Mouse (Mus musculus): ENCODE results near the gene Ppm1l. TPM values are rescaled to one million over a fixed set of nuclear protein-coding genes. Genes with fewer than 3 reads are reported as not detected.
A peak's percentile ranks its signal among the peaks of the same experiment; 100 is the strongest.

The Ppm1l gene
- total RNA-seq, 2 experiments from 2014 or later = 11.1 to 13.0 TPM

- no peak for DNase-seq
Observed at GRCm38 (mm10) chr3:69333819-69334218, 17.2 kb downstream of the Ppm1l start.

DNA sequence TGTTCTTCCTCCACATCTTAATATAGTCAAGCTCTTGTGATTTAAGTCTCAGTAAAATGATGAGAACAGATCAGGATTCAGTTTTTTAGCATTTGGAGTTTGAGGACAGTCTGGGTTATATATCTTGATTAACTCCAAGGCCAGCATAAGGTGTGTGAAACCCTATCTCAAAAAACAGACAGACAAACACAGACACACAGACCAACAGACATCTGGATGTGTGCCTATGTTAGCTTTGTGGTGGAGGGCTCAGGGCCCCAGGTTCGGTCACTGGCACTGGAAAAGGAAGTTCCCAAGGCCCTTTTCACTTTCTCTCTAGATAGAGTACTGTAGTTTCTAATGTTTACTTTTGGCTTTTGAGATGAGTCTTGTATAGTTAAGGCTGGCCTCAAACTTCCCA, 23.8 kb downstream of the Ppm1l start:
- no peak for DNase-seq

- DNase-seq = no peak
Observed at GRCm38 (mm10) chr3:69340971-69341370, 24.3 kb downstream of the Ppm1l start.

DNA sequence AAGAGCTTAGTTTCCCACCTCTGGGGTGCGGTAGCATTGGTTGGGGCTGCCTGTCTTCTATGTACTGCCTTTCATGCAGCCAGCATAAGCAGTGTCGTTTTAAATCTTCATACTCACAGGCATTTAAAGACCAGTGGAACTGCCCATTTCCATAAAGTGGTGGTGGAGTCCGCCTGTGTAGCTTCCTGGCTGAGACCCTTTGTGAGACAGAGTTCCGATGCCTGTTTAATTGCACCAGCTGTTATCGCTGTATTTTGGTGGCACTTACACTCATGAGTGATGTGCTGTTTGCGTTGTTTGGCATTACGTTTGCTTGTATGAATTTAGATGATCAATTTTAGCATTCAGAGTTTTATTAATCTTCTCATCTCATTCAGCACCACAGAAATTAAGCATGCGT, 24.9 kb downstream of the Ppm1l start:
- DNase-seq = no peak

DNA sequence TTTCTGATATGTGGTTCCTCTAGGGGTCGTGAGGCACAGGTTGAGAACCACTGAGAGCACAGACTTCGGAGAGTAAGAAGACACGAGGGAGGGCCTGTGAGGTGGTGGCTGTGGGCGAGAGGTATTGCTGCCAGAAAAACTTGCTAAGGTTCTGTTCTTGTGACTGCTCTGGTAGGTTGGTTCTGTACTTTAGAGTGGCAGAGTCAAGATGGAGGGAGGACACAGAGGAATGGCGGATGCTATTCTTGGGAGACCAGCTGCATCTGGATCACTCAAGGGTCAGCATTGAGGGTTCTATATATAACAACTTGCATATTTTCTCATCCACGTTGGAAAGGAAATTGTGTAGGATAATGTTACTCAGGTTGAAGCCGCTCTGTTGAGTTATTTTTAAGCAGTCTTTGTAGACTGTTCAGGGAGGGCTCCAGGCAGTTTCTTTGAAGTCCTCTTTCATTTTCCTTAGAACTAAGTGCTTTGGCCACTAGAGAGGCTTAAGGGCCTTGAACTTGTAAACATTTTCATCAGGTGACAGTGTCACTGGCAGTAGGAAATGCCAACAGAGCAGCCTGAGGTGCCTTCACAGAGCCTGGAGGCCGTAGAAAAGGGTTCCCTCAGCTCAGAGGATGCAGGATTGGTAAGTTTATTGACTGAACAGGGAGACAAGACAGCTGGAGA, 25.7 kb downstream of the Ppm1l start:
- DNase-seq = no peak

DNA sequence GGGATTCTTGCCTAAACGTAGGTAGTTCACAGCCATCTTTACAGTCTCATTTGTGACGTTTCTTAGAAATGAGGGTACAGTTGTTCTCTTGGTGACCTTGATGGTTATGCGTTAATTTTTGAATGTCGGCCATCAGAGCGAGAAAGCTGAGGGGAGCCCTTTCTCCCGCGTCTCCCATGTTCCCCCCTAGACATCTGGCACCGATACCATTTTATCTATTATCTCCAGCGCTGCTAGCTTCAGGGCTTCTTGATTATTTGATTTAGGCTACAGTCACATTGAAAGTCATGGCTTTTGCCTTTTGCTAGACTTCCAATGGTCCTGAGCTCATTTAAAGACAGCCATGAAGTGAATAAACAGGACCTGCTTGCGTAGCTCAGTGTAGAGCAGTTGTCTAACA, 26.5 kb downstream of the Ppm1l start:
- DNase-seq = no peak

GRCm38 (mm10) chr3:69346514-69346913, 29.9 kb downstream of the Ppm1l start:
- DNase-seq = no peak

DNA sequence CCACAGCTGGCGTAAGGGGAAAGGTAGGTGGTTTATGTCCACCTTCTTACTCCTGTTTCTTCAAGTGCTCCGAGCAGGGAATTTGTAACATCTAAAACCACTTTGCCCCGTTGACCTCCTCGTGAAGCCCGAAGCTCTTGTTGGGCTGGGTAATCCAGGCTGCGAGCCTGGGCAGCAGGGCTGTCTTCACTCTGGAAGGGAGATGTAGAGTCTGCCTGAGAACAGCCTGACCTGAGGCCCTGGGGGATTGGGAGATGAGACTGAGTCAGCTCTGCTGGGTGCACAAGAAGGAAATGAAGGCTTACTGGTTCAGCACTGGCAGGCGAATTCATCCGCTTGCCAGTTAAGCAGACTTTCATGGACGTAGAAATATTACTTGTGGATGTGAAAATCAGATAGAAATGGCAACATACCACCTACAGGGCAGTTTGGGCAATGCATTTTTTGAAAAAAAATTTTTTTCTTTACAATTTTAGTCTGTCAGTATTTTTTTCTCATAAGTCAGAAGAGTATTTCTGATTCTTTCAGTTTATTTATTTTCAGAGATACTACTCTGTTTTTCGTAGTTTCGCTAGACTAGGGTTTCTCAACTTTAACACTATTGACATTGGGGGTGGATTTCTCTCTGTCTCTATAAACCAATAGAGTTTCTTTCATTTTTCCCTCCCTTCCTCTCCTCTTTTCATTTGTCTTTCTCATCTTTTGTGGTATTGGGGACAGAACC, 31.7 kb downstream of the Ppm1l start:
- no peak for DNase-seq

- no peak for DNase-seq
Observed at GRCm38 (mm10) chr3:69348921-69349237, 32.2 kb downstream of the Ppm1l start.

DNA sequence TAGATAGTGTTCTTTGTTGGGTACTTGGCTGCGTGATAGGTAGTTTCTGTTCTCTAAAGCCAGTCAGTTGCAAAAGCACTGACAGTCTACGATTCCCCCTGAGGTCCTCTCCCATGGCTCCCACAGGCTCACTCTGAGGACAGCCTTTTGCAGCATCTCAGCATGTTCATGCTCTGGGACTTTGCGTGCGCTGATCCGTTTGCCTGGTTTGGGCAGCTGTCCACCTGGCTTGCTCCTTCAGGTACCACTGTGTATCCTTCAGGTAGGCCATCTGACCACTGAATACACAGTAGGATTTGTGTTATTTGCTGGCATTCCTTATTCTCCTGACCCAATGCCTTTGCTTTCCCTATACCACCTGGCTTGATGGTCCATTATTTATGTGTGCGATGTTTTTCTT, 33.3 kb downstream of the Ppm1l start:
- no peak for DNase-seq

DNA sequence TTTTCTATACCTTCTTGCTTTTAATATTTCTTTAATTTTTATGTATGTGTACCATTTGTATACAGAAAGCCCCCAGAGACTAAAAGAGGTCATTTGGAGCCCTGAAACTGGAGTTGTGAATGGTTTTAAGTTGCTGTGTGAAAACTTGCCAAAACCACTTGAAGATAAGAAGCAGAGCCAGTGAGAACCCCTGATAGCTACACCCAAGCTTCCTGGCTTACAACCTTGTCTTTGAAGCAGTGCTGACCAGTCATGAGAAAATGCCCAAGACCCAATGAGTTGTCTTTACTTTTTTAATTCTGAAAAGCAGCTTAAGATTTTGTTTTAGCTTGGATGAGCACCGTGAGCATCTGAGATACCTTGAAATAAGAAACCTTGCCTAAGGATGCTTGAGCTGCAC, 35.5 kb downstream of the Ppm1l start:
- no peak for DNase-seq

- no peak for DNase-seq
Observed at GRCm38 (mm10) chr3:69354681-69355080, 38.0 kb downstream of the Ppm1l start.

GRCm38 (mm10) chr3:69356078-69356665, 39.5 kb downstream of the Ppm1l start:
- no peak for DNase-seq

DNA sequence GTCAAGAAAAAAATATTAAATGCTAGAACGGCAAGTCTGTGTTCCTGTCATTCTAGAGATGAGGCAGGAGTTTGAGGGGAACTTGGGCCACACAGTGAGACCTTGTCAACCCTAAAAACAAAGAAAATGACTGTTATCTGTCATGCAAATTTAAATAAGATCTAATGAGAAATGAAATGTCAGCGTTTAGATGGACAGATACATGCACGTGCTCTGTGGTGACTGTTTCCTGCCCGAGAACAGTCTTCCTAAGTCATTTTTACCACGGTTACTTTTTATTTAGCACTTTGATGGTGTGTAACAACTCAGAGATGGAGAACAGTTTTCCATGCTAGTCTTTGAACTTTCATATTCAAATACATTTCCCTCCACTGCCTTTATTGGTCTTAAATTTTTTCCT, 40.1 kb downstream of the Ppm1l start:
- no peak for DNase-seq

DNA sequence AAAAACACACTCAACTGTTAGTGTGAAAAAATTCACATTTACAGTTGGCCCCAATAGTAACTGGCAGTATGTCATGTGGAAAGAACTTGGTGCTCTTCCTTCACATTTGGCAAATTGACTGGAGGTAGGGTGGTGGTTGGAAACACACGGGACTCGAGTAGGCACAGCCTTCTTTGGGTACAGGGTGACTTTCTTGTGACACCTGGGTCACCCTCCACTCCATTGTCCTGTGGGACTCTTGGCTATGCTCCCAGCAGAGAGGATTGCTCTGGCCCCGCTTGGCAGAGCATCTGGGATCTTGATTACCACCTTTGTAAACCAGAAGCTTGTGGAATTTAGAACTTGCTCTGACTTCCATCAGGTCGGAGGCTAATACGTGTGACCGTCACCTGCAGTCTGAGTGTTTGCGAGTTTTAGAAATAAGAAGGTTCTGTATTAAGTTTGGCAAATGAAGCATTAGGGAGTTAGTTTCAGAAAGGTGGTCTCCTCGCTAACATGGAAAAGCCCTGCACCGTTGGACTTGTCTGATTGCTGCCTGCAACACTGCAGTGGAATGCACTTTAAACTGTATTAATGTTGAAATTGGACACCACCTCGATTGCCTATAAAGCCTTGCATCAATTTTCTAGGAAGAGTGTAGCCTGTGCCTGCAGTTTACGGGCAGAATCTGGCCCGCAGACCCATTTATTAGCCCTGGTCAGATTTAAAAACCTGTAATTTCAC, 41.4 kb downstream of the Ppm1l start:
- no peak for DNase-seq

DNA sequence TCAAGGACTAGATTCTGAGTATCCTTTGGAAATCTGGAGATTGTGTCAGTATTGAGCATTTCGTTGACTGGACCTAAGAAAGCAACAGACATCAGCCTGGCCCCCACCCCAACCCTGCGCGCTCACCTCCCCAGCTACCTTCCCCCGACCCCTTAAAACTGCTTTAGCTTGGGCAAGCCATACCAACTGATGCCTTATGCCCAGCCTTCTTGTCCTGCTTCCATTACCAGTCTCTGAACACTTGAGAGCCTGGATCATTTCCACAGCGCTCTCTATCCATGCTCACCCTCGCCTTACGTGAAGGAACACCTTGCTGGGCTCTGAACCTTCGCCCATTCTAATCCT, 41.9 kb downstream of the Ppm1l start:
- no peak for DNase-seq

DNA sequence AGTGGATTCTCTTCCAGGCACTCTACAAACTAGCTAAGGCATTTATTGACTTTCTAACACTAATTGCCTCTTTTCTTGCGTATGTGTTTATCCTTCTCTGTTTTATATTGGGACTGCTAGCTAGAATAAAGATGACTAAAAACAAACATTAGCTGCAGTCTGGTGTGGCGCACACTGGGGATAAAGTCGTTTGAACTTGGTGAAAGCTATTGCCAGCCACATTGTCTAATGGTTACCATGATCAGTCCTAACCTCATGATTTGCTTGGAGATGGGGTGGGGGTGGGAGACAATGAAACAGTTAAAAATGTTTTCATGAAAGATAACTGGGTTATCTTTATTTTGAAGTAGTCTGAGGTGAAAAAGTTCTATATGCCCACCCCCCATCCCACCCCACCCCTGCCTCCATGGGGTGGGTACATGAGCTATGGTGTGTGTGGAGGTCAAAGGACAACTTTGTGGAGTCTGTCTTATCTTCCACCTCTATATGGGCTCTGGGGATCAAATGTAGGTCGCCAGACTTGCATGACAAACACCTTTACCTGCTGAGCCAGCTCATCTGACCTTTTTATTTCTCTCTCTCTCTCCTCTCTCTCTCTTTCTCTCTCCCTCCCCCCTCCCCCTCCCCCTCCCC, 43.7 kb downstream of the Ppm1l start:
- no peak for DNase-seq

DNA sequence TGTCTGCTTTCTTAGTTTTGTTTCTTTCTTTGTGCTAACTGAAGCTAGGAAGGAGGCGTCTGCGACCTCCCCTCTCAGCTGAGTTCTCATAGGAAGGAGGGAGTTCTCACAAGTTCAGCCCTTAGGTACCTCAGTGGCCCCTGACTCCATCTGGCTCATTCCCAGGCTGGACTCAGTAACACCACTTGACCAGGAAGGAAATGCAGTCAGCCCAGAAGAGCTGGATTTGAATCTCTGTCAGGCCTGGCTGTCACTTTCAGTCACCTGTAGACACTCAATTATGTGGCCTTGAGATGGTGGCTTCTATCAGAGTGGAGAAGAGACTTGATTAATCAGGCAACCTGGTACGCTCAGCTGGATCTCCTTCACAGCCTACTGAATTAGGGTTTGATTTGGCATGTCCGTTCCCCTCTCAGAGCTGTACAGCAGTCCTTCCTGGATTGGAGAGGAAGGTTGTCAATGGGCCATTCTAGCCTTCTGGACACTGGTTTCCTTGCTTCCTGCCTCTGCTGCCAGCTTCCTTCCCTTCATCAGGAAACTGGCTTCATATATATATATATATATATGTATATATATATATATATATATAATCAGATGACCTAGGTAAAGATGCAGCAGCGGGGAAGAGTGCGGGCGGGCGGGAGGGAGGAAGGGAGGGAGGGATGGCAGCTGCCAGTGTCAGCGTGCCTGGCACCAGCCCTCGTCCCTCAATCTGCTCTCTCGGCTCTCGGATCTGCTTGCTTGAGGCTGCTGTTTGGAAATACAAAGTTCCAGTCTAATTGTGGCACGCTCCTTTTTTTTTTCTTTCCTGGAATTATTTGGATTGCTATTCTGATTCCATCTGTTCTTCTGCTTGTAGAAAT, 45.1 kb downstream of the Ppm1l start:
- DNase-seq = no peak

DNA sequence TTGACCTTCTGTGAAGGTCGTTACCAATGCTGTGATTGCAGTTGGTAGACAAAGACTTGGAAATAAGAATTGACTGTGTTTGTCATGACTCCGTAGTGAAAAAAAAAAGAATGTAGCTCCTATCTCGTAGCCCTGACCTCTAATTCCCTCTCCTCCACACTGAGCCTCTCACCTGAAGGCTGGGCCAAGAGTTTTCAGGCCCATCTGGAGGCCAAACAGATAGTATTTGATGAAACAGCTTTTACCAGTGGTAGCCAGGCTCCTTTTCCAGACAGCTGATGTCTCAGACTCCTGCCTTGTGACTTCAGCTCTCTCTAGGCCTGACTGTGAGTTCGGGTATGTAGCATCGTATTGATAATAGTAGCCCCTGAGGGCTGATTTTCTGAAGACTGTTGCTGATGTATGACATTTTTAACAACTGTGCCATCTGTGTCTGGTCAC, 45.7 kb downstream of the Ppm1l start:
- no peak for DNase-seq

- DNase-seq = no peak
Observed at GRCm38 (mm10) chr3:69362906-69363305, 46.2 kb downstream of the Ppm1l start.

DNA sequence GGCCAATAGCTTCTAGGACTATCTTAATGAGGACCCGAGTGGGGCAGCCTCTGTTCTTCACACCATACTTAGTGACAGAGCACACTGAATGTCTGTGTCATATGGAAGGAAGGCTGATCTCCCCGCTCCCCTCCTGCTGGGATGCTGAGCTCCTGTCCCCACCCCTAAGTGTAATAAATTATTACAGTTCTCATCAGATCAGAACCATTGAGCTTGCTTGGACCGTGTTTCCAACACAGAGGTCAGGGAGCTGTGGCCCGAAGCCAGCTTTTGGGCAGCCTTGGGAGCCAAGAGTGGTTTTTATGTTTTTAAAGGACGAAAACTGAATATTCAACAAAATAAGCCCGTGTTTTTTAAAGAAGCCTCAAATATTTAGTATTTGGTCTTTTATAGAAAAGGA, 47.5 kb downstream of the Ppm1l start:
- DNase-seq = peak; percentile 59

DNA sequence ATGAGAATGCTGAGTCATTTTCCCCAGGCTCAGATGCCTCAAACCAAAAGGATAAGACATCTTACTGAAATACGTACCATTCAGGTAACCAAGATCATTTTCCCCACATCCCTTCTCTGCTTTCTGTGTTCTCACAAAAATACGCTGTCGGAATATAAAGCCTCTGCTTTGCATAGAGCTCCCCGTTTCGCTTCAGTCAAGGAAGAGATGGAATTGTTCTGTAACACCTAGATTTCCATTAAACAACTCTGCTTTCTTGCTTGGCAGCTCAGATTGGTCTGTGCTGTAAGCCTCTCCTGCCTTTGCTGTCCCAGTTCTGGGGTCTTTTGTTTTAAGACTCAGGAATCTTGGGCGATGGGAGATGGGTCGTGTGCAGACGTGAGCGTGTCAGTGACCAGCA, 51.3 kb downstream of the Ppm1l start:
- no peak for DNase-seq

Measured in adrenal gland, postnatal 10 days (tissue).